Mouse (Mus musculus) limb, embryonic 10.5 days (tissue): ENCODE measurements around the gene 1110002E22Rik. TPM values are rescaled to one million over a fixed set of nuclear protein-coding genes. Genes with fewer than 3 reads are reported as not detected.

ENCODE experiments used
- DNase-seq: peaks from one replicate; pipeline ENCODE4 v3.0.0-alpha.2; 2017; ENCODE audit warnings: low spot score
- H3K27ac ChIP-seq: fragments of 300-500 bp; sonication (generic); 2 replicates; pipeline ENCODE4 v1.5.1; 2016; ENCODE audit warnings: mild to moderate bottlenecking
- H3K27me3 ChIP-seq: fragments of 300-500 bp; sonication (generic); 2 replicates; pipeline ENCODE4 v1.6.1; 2016; ENCODE audit warnings: low read depth, mild to moderate bottlenecking; ENCODE audit not compliant: poor library complexity, severe bottlenecking
- H3K36me3 ChIP-seq: fragments of 300-500 bp; sonication (generic); 2 replicates; pipeline ENCODE4 v1.6.1; 2016; ENCODE audit warnings: mild to moderate bottlenecking, moderate library complexity
- H3K4me1 ChIP-seq: fragments of 300-500 bp; sonication (generic); 2 replicates; pipeline ENCODE4 v1.6.1; 2016
- H3K4me3 ChIP-seq: fragments of 300-500 bp; sonication (generic); 2 replicates; pipeline ENCODE4 v1.5.1; 2016; ENCODE audit warnings: mild to moderate bottlenecking, moderate library complexity
- H3K9me3 ChIP-seq: fragments of 300-500 bp; sonication (generic); replicated peaks from 2 replicates; pipeline ENCODE4 v1.6.1; 2016; ENCODE audit warnings: mild to moderate bottlenecking
- whole genome bisulfite sequencing: fragments of 180-500 bp; shearing (Covaris S2); methylation state at CpG from one replicate; pipeline ENCODE4 v1.1.7; 2016; 5-methylcytosine and 5-hydroxymethylcytosine counted together
- polyA plus RNA-seq: library from polyadenylated mRNA; unstranded; fragments of >200 nt; fragmentation: Nextera tagmentation; extraction: Ambion mirVana; gene quantifications from 2 replicates; pipeline ENCODE4 v1.2.1, GENCODE M21; 2016

Gene 1110002E22Rik
- polyA plus RNA-seq, 1 experiment from 2014 or later = 0.15 TPM

- H3K9me3 ChIP-seq = no peaks in the 10 kb centered on the region
- DNase-seq = no peak
- 89% methylated on average over 6 of the region's 6 CpGs for WGBS
- no peak overlapping the region for H3K27ac ChIP-seq
- H3K36me3 ChIP-seq = no peaks in the 10 kb centered on the region
- no peak overlapping the region for H3K4me3 ChIP-seq
- peaks cover 7% of the 10 kb centered on the region; the same call in 1 of the 2 replicates for H3K4me1 ChIP-seq
- H3K27me3 ChIP-seq = no peaks in the 10 kb centered on the region
Measured at GRCm38 (mm10) chr3:138049555-138049954, 15.3 kb upstream of the 1110002E22Rik start.

- H3K27ac ChIP-seq = no peak overlapping the region
- no peaks in the 10 kb centered on the region for H3K36me3 ChIP-seq
- H3K9me3 ChIP-seq = no peaks in the 10 kb centered on the region
- H3K27me3 ChIP-seq = no peaks in the 10 kb centered on the region
- no peak for DNase-seq
- no peak overlapping the region for H3K4me3 ChIP-seq
- 33% methylated on average over 11 of the region's 11 CpGs for WGBS
- peaks cover 7% of the 10 kb centered on the region; the same call in 1 of the 2 replicates for H3K4me1 ChIP-seq
Measured at GRCm38 (mm10) chr3:138050772-138051171, 14.1 kb upstream of the 1110002E22Rik start.

GRCm38 (mm10) chr3:138051431-138051830 is 13.4 kb upstream of the 1110002E22Rik start:
- Histone ChIP-seq H3K4me3 (no peak overlapping the region), H3K36me3 (no peaks in the 10 kb centered on the region), H3K4me1 (peaks cover 7% of the 10 kb centered on the region; the same call in 1 of the 2 replicates), H3K27ac (no peak overlapping the region), H3K9me3 (no peaks in the 10 kb centered on the region), H3K27me3 (no peaks in the 10 kb centered on the region)
- 80% methylated on average over 3 of the region's 3 CpGs for WGBS
- no peak for DNase-seq

GRCm38 (mm10) chr3:138053969-138054368 is 10.9 kb upstream of the 1110002E22Rik start:
- no peak overlapping the region for H3K4me3 ChIP-seq
- no peak for DNase-seq
- H3K36me3 ChIP-seq = no peaks in the 10 kb centered on the region
- H3K9me3 ChIP-seq = no peaks in the 10 kb centered on the region
- H3K27me3 ChIP-seq = no peaks in the 10 kb centered on the region
- WGBS = 34% methylated on average over 4 of the region's 4 CpGs
- H3K27ac ChIP-seq = no peak overlapping the region
- peaks cover 10% of the 10 kb centered on the region; the same call in 1 of the 2 replicates for H3K4me1 ChIP-seq

- no peaks in the 10 kb centered on the region for H3K27me3 ChIP-seq
- no peak overlapping the region for H3K4me3 ChIP-seq
- H3K4me1 ChIP-seq = peaks cover 7% of the 10 kb centered on the region; the same call in 1 of the 2 replicates
- DNase-seq = no peak
- no peak overlapping the region for H3K27ac ChIP-seq
- no peaks in the 10 kb centered on the region for H3K9me3 ChIP-seq
- no peaks in the 10 kb centered on the region for H3K36me3 ChIP-seq
- 78% methylated on average over 7 of the region's 7 CpGs for WGBS
Measured at GRCm38 (mm10) chr3:138056976-138057375, 7.9 kb upstream of the 1110002E22Rik start.

GRCm38 (mm10) chr3:138058226-138058625 is 6.6 kb upstream of the 1110002E22Rik start:
- Histone ChIP-seq H3K4me3 (no peak overlapping the region), H3K27ac (no peak overlapping the region), H3K4me1 (peaks cover 7% of the 10 kb centered on the region; the same call in 1 of the 2 replicates), H3K27me3 (no peaks in the 10 kb centered on the region), H3K36me3 (no peaks in the 10 kb centered on the region), H3K9me3 (no peaks in the 10 kb centered on the region)
- WGBS = 55% methylated on average over 4 of the region's 4 CpGs
- no peak for DNase-seq

GRCm38 (mm10) chr3:138060429-138060828 is 4.4 kb upstream of the 1110002E22Rik start:
- H3K27ac ChIP-seq = no peak overlapping the region
- DNase-seq = no peak
- no peak overlapping the region for H3K4me3 ChIP-seq
- H3K27me3 ChIP-seq = no peaks in the 10 kb centered on the region
- H3K4me1 ChIP-seq = peaks cover 16% of the 10 kb centered on the region
- no peaks in the 10 kb centered on the region for H3K9me3 ChIP-seq
- WGBS = 89% methylated on average over 7 of the region's 7 CpGs
- H3K36me3 ChIP-seq = no peaks in the 10 kb centered on the region

- 90% methylated on average over 9 of the region's 9 CpGs for WGBS
- Histone ChIP-seq H3K4me1 (peaks cover 22% of the 10 kb centered on the region), H3K4me3 (no peak overlapping the region), H3K27ac (no peak overlapping the region), H3K36me3 (no peaks in the 10 kb centered on the region), H3K9me3 (no peaks in the 10 kb centered on the region), H3K27me3 (no peaks in the 10 kb centered on the region)
- DNase-seq = no peak
Measured at GRCm38 (mm10) chr3:138061205-138061911, 3.5 kb upstream of the 1110002E22Rik start.

- Histone ChIP-seq H3K36me3 (no peaks in the 10 kb centered on the region), H3K27me3 (no peaks in the 10 kb centered on the region; the same call in 1 of the 2 replicates), H3K4me1 (peaks cover 26% of the 10 kb centered on the region), H3K4me3 (no peak overlapping the region), H3K9me3 (no peaks in the 10 kb centered on the region), H3K27ac (no peak overlapping the region)
- 90% methylated on average over 4 of the region's 4 CpGs for WGBS
- no peak for DNase-seq
Measured at GRCm38 (mm10) chr3:138062673-138063072, 2.2 kb upstream of the 1110002E22Rik start.

GRCm38 (mm10) chr3:138063731-138064329 is 1.0 kb upstream of the 1110002E22Rik start:
- Histone ChIP-seq H3K4me3 (no peak overlapping the region), H3K27ac (no peak overlapping the region), H3K9me3 (no peaks in the 10 kb centered on the region), H3K36me3 (no peaks in the 10 kb centered on the region), H3K27me3 (no peaks in the 10 kb centered on the region; the same call in 1 of the 2 replicates), H3K4me1 (peaks cover 26% of the 10 kb centered on the region)
- no peak for DNase-seq
- WGBS = 82% methylated on average over 14 of the region's 14 CpGs

- 90% methylated on average over 16 of the region's 16 CpGs for WGBS
- Histone ChIP-seq H3K4me3 (no peak overlapping the region), H3K27ac (peak overlapping the region; percentile 51), H3K27me3 (no peaks in the 10 kb centered on the region; the same call in 1 of the 2 replicates), H3K4me1 (peaks cover 43% of the 10 kb centered on the region), H3K9me3 (no peaks in the 10 kb centered on the region), H3K36me3 (no peaks in the 10 kb centered on the region)
- DNase-seq = no peak
Measured at GRCm38 (mm10) chr3:138065930-138066329, 1.1 kb downstream of the 1110002E22Rik start.

- 89% methylated on average over 20 of the region's 20 CpGs for WGBS
- no peak for DNase-seq
- no peak overlapping the region for H3K4me3 ChIP-seq
- no peaks in the 10 kb centered on the region for H3K9me3 ChIP-seq
- H3K27ac ChIP-seq = peak overlapping the region; percentile 51; the same call in 1 of the 2 replicates
- peaks cover 48% of the 10 kb centered on the region for H3K4me1 ChIP-seq
- no peaks in the 10 kb centered on the region; the same call in 1 of the 2 replicates for H3K27me3 ChIP-seq
- H3K36me3 ChIP-seq = no peaks in the 10 kb centered on the region
Measured at GRCm38 (mm10) chr3:138066348-138066856, 1.6 kb downstream of the 1110002E22Rik start.

GRCm38 (mm10) chr3:138067288-138067687 is 2.4 kb downstream of the 1110002E22Rik start, which contains the start of gene Gm5105:
TSS of gene Gm5105 (minus strand) at chr3:138067388.
- peak within 1 kb of the TSS; percentile 51; the same call in 1 of the 2 replicates for H3K27ac ChIP-seq
- H3K4me1 ChIP-seq = peaks cover 51% of the 10 kb centered on the region
- 92% methylated on average over 12 of the region's 12 CpGs for WGBS
- DNase-seq = no peak
- H3K27me3 ChIP-seq = no peaks in the 10 kb centered on the region; the same call in 1 of the 2 replicates
- no peaks in the 10 kb centered on the region for H3K36me3 ChIP-seq
- H3K9me3 ChIP-seq = no peaks in the 10 kb centered on the region
- H3K4me3 ChIP-seq = no peak within 1 kb of the TSS
